Mouse (Mus musculus): ENCODE data around the gene Gtf2e1. TPM values are rescaled to one million over a fixed set of nuclear protein-coding genes. Genes with fewer than 3 reads are reported as not detected.

Gene Gtf2e1
- total RNA-seq, 2 experiments from 2014 or later: 21.5 to 22.3 TPM

GRCm38 (mm10) chr16:37550266-37550665 is 10.7 kb upstream of the Gtf2e1 start:
- no peak for DNase-seq (ENCODE audit: low spot score in 2 of 2)

DNA sequence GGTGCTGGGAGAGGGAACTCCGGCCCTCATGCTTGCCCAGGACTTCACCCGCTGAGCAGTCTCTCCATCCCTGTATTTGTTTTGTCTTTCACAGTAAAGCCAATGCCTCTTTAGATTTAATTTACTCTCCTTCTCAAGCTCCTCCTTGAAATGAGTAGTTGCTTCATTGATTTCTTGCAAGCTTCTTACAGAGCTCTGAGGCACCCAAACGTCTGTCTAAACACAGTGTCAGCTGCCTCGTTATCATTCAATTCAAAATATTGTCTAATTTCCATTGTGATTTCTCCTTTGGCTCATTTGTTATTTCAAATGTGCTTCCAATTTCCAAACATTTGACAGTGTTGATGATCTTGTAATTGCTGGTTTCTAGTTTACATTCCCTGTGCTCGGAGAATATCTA is 6.7 kb upstream of the Gtf2e1 start:
- no peak for DNase-seq (ENCODE audit: low spot score in 2 of 2)

- no peak for DNase-seq (ENCODE audit: low spot score in 2 of 2)
These were observed 1.2 kb upstream of the Gtf2e1 start for GRCm38 (mm10) chr16:37540776-37541175.

DNA sequence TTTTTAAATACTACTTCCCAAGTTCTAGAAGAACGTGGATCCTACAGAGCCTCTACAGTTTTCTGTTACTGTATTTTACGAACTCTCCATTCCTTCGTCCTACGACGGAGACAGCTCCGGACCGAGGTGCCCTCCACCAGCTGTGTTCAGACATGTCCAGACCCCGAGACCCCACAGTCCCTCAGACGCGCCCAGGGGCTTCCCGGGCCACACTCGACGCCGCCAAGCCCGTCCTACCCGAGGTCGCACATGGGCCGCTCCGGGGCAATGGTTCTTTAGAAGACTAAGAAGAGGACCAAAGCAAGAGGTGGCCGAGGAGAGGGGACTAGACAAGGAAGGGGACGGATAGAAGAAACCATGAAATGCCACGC is 364 bp downstream of the Gtf2e1 start:
- DNase-seq (ENCODE audit: low spot score in 2 of 2): no peak

DNA sequence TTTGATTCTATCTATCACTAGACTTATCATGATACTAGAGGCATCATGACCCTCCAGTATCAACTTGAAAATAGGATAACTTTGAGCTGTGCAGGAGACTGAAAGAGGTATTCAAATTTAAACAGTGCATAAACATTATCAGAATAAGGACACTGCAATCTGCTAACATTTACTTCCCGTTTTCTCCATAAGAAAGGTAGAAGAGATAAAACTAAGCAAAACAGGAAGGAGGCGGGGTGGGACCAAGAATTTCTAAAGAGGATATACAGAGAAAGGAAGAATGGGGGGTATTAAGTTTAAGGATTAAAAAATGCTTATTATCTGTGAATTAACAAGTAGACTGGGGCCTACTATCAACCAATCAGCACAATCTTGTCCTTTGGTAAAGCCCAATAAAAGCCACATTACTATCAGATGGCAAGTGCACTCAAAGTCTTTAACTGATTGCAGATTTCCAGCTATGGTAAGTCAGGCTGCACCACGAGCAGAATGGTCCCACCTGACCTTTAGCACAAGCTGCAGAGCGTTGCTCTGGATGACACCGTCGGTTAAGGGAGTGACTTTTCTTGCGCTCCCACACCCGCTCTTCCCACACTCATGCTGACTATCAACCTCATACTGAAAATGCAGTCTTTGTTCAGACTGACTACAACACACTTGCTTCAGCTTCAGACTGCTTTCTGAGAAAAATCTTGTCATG is 6.1 kb downstream of the Gtf2e1 start:
- DNase-seq (ENCODE audit: low spot score in 2 of 2): no peak

DNA sequence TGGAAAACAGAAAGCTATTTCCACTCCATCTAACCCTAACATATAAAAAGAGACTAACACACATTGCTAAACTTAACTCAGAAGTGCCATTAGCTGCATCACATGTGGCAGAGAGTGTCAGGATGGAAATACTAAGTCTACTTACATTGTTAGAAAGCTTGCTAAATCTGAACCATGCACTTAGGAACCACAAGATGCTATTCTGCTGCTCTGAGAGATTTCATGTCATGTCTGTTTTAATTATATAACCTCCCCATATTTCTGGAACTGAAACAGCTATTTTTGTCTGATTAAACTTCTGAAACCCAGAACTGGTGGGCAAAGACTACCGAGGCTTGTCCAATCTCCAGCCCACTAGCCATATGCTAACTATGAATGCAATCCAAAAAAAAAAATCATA is 7.5 kb downstream of the Gtf2e1 start:
- no peak for DNase-seq (ENCODE audit: low spot score in 2 of 2)

DNA sequence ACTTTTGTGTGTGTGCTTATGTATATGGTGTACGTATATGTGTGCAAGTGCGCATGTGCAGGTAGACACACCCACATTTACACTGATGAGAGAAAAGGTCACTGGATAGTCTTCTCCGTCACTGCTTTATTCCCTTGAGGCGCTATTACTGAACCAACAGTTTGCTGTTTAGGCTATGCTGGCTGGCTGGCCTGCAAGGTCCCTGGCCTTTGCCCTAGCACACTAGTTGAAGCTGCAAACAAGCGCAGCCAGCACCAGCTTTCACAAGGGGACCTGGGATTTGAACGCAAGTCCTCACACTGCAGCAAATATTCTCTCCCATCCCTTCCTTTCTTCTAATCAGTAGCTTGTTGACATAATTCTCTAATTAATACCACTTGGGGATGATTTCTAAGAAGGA is 9.4 kb downstream of the Gtf2e1 start:
- no peak for DNase-seq (ENCODE audit: low spot score in 2 of 2)

- no peak for DNase-seq (ENCODE audit: low spot score in 2 of 2)
These were observed 12.8 kb downstream of the Gtf2e1 start for GRCm38 (mm10) chr16:37526688-37527223.

DNA sequence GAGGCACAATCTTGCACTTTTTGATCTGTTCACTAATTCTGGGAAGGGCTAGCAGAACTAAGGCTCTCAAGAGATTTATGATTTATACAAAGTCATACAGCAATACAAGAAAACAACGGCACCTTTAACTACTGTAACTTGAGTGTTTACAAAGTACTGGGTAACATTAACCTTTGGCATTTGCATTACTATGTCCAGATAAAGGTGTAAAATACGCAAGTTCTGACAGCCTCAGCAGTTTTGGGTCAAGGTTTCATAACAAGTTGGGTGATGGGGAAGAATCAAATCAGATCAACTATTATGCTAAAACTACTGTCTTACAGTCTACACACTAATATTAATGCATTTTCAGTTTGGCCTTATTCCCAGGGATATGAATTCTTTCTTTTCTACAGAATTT is 14.5 kb downstream of the Gtf2e1 start:
- no peak for DNase-seq (ENCODE audit: low spot score in 2 of 2)

DNA sequence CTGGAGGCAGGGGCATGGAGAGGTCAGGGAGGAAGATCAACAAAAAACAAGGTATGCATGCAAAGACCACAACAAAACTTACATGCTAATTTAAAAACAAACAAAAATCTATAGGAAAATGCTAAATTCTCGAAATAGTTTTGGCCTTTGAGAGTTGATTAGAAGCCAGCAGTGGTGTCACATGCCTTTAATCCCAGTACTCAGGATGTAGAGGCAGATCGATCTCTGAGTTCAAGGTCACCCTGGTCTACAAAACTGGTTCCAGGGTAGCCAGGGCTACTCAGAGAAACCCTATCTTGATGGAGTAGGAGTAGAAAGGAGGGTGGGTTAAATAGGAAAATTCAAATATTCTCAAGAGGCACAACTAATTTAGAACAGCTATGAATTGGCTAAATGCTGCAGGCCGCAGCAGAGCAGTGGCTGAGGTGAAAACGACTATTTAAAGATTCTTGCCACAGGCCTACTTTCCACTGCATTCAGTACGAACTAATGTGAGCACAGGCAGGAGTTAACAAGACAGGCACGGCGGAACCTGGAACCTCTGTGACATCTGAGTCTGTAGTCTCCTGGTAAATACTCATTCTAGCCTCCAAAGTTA is 17.4 kb downstream of the Gtf2e1 start:
- no peak for DNase-seq (ENCODE audit: low spot score in 2 of 2)

- DNase-seq (ENCODE audit: low spot score in 2 of 2): no peak
These were observed 19.2 kb downstream of the Gtf2e1 start for GRCm38 (mm10) chr16:37520190-37521040.

DNA sequence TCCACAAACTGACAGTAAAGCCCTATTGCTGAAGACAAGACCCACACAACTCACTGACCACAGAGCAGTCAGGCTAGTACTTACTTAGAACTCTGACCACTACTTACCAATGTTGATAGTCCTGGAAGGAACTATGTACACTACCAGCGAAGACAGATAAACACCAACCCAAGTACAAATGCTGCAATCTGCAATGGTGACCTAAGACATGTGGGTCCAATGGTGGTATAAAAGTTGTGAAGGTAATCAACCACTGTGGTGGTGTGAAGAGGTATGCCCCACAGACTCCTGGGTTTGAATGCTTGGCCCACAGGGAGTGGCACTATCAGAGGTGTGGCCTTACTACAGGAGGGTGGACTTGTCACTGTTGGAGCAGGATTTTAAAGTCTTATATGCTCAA is 19.9 kb downstream of the Gtf2e1 start:
- no peak for DNase-seq (ENCODE audit: low spot score in 2 of 2)

DNA sequence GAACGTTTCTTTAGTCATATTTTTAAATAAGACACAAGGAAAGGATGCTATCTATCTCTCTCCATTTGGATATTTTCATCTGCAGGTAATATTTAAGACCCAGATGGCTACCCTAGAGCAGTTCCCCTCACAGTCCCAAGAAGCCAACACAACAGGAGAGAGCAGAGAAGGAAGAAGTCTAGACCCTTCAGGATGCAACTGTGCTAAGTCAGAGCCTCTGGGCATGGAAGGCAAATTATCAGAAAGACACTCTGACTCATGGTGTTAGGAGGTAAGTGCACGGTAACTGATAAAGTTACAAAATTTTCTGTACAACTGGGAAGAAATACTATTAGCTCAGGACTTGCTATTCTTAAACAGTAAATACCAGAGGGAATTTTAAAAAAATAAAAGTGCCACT is 20.9 kb downstream of the Gtf2e1 start:
- DNase-seq (ENCODE audit: low spot score in 2 of 2): no peak

DNA sequence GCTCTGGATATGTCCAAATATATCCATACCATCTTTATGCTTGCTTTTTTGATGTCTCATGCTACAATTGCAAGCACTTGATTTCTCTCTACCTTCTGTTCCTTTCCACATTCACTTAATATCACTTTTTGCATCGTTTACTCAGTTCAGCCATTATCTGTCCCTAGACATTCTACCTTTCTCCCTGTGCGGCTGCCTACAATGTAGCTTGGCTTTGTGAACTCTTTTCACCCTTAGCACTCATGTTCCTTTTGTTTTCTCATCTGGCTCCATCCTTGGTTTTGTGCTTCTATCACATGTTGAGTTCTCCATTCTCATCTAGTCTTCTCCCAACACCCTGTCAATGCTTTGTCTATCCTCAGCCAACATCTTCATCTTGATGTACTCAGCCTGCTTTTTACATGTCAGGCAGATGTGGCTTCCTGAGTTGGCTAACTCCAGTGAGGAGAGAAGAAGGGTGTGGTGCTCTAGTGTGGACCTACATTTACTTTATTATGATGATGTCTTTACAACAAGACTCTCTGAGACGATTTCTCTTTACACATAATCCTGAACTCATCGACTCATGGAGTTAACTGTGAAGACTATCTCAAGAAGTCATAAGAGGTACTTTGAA is 21.9 kb downstream of the Gtf2e1 start:
- DNase-seq (ENCODE audit: low spot score in 2 of 2): no peak

GRCm38 (mm10) chr16:37516376-37516993 is 23.1 kb downstream of the Gtf2e1 start:
- DNase-seq (ENCODE audit: low spot score in 2 of 2): no peak

DNA sequence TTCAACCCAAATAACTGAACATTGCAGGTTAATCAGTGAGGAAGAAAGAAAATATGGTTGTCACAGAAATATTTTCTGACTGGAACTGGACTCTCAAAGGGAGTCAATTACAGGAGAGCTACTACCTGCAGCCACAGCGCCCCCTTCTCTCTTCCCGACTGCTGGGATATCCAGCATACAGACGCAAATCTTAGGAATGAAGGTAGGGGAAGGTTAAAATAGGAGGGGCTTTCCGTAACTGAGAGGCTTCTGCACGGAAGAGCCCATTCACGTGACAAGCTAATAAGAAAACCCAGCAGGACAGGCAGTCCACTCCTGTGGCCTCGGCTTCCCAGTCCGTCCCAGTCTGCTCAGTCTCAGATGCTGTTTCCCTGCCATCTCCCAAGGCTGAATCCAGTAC is 24.9 kb downstream of the Gtf2e1 start:
- no peak for DNase-seq (ENCODE audit: low spot score in 2 of 2)

GRCm38 (mm10) chr16:37511489-37511888 is 28.1 kb downstream of the Gtf2e1 start:
- DNase-seq (ENCODE audit: low spot score in 2 of 2): no peak

GRCm38 (mm10) chr16:37506751-37507150 is 32.8 kb downstream of the Gtf2e1 start:
- no peak for DNase-seq (ENCODE audit: low spot score in 2 of 2)

DNA sequence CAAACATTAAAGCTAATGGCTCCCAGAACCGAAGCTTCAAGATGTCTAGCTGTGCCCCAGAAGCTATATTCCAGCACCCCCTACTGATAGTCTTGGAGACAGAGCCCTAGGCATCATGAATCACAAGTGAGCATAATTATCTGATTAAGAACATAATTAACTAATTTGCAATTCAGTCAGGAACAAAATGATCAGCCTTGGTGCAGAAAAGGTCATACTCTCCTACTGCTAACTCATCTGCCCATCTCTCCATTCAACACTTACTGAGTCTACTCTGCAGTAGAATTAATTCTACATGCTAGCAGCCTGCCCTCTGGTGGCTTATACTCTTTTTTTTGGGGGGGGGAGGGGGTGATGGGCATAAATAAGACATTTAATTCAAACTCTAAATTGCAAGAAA is 35.1 kb downstream of the Gtf2e1 start:
- DNase-seq (ENCODE audit: low spot score in 2 of 2): no peak

- DNase-seq (ENCODE audit: low spot score in 2 of 2): no peak
These were observed 41.0 kb downstream of the Gtf2e1 start for GRCm38 (mm10) chr16:37498581-37498980.

DNA sequence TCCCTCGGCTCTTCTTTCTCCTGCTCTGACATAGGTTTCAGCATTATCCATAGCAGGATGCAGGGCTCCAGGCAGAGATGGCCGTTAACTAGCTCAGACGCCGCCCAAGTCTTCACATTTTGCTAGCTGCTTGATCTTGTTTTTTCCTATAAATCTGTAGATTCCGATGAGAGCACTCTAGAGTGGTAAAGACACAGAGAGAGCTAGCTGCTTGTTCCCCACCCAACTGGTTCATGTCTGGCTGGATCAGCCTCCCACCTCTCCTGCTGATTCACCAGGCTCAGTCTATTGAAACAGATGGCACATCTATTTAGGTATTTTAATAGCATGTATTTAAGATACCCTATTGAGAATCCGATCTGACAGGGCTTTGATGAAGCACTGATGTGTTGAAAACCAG is 44.6 kb downstream of the Gtf2e1 start:
- DNase-seq (ENCODE audit: low spot score in 2 of 2): no peak
